Mouse (Mus musculus) mouse trophoblast stem cell (cell line): Measurements from ENCODE around the gene 0610037L13Rik.

Experiments used
- in situ Hi-C, 2 experiments: fragments of 300-500 bp; cut with MseI, MboI; formaldehyde crosslinking; loops; 2 replicates in 1 of 2; 3 replicates in 1 of 2; pipeline ENCODE4 v1.15.1; 2025

0610037L13Rik gene

DNA sequence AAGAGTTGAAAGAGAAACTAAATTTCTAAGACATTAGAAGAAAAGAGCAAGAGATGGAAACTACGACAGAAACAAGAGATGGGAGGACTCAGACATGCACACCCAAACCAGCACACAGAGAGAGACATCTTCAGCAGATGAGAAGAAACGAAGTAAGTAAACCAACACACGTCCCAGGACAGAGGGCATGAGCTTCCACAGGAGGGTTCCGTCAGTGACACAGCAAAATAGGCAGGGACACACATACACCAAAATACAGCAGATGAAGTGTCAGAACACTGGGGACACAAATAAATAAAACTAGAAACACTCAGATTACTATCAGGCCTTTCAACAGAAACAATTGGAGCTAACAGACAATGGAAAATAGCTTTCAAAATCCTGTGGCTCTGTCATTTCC, 20.4 kb downstream of the 0610037L13Rik start:
- in situ Hi-C loops = no loop called here

DNA sequence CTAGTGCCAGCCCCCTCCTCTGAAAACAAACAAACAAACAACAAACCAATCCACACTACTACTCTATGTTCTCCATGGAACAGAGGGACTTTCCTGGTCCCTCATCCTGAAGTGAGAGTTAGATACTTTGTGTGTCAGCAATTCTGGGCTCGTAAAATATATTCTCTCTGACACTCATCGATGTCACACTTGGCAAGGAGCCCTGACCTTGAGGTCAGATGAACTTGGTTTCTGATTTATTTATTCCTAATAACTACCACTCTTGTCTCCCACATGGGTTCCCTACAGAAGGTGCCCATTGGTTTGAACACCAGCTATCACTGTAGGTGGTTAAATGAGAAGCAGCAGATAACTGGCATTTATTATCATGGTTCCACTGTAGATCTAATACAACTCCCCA, 30.7 kb downstream of the 0610037L13Rik start:
- in situ Hi-C loops = no loop called here

DNA sequence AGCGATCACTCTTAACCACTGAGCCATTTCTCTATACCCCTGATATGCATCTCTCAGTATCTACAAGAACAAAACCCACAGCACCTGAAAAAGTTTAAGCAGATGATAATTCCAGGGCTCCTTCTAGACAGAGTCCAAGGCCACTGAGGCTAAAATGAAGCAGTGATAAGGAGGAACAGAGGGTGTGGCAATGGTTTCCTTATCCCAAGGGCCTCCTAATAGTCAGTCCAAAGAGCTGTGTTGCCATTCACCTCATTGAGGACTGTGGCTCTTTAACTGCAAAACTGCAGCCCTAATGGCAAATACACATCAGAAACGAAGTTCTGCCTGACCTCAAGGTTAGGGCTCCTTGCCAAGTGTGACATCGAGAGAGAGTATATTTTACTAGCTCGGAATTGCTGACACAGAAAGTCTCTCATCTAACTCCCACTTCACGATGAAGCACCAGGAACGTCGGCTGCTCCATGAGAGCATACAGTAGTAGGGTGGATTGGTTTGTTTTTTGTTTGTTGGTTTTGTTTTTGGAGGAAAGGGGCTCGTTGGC, 31.6 kb downstream of the 0610037L13Rik start:
- in situ Hi-C loops = no loop called here

DNA sequence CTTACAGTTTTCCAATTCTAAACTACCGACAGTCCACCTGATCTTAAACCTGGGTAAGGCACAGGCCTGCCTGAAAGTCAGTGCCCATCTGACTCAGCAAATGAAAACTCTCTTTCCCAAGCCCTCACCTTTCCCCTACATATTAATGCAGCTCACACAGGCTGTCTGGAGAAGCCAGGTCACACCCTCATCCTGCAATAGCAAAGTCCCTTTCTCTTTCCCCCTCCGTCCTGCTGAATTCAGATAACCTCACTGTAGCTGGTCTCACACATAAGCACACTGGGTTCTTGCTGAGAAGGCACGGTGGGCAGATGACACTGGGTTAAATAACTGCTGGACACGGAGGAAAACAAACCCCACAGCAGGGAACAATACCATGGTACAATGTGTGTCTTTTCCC, 32.3 kb downstream of the 0610037L13Rik start:
- in situ Hi-C loops = no loop called here

DNA sequence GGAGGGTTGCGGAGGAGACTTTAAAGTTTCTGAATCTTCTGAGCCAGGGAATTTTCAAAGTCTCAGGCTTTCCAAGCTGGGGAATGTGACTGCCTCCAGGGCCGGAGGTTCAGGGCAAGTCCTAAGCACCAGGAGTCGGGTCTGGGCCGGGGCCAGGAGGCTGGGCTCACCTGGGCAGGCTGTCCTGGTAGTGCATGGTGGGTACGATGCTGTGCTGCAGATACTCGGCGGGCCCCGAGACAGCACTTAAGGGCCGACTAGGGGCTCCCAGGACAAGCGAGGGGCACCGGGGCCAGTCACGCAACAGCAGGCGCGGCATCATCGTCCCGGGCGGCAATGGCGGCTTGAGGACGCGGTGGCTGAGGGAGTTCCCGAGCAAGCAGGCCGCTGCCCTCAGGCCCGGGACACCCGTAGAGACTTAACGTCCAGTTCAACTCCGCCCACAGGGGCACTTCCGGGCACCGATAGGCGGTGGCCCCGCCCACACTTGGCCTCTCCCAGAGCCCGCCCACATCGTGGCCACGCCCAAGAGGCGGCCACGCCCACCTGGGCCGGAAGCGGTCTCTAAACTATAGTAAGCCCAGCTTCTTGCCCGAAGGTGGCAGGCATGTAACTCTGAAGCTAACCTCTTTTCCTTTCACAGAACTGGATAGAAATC, 33.7 kb downstream of the 0610037L13Rik start, which contains the start of gene Cpt2:
TSS of gene Cpt2 (minus strand) at position 466 of the 658 bp plus-strand sequence.
- in situ Hi-C loops = no loop called here

DNA sequence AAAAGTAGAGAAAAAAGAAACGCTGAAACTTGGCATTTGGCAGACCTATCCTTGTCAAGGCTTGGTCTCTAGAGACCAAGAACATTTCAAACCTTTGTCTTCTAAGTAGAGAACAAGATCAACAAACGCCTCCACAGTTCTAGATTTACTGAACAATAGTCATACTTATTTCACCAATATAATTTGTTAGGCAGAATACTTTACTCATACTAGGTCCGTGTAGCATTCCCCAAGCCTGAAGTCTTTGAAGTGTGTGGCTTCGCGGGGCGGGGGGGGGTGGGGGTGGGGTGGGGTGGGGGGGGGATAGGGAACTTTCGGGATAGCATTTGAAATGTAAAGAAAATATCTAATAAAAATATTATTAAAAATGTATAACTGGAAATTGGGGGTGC, 34.2 kb downstream of the 0610037L13Rik start:
- in situ Hi-C loops = no loop called here

DNA sequence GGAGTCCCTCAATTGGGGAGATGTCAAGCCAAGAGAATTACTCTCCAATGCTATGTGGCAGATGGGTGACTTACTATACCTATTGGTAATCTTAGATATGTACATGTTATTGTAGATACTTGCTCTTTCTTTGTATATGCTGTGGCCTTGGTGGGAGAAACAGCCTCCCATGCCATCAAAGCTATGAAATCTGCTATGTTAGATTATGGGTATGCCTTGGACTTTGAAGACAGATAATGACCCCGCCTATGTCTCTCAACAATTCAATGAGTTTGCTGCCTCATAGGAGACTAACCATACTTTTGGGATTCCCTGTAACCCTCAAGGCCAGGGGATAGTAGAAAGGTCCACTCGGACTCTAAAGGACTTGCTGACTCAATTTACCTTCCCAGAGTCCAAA, 38.7 kb downstream of the 0610037L13Rik start:
- in situ Hi-C loops = no loop called here

DNA sequence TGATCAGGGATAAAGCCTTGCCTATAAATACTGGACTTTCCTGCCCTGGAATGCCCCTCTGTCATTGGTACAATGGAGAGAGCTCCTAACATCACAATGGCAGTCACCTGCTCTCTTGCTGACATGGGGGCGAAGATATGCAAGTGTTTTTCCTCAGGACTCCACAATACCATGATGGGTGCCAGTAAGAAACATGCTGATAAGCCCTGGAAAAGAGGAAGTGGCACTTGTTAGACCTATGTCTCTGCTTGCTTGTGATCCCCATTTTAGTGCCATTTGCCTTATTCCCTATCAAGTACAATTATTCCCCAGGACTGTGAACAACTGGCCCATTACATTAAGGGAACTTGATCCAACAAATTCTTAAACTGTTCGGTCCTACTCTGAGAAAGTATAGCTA, 39.1 kb downstream of the 0610037L13Rik start:
- in situ Hi-C loops = no loop called here

DNA sequence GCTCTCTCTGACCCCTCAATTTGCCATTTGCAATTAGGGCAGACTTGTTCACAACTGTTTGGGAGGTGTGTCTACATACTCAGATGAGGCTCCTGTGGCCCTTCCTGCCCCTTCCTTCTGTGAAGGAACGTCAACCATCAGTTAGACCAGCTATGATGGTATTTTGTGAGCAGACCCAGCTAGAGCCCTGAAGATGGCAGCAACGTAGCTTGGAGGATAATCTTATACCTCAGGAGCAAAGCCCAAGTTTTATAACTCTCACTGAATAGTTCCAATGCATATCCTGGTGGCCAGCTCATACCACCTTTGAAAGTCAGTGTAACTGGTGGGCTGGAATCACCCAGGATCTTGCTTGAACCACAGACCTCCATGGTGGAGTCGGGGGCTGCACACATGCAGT, 41.8 kb downstream of the 0610037L13Rik start:
- in situ Hi-C loops = no loop called here

DNA sequence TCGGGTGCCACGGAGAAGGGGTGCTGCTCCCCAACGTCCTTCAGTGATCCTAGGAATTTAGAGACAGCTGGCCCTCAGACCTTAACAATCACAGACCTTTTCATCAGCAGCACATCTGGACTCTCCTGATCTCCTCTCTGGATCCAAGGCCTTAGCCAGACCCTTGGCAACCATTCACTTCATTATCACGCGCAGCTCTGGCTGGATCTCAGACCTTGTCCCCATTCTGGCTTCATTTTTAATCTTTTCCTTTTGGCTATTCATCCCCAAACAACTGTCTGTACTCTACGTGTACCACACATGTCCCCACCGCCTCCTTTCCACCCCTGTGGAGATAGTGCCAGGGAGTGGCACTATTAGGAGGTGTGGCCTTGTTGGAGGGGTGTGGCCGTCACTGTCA, 43.6 kb downstream of the 0610037L13Rik start:
- in situ Hi-C loops = no loop called here

DNA sequence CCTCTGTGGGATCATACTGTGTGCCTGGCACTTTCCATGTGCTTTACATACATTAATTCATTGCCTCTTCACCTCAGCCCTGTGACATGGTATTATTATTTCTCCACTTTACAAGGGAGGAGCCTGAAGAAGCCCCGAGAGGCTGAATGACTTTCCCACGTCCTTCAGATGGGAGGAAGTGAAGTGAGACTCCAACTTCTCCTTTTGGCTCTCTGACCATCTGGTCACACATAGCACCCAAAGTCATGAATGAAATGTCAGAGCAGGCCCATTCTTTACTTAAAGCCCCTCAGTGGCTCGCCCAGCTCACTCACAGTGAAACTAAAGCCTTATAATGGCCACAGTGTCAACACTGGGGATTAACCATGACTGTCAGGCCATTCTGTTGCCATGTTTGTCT, 45.6 kb downstream of the 0610037L13Rik start:
- in situ Hi-C loops = no loop called here

DNA sequence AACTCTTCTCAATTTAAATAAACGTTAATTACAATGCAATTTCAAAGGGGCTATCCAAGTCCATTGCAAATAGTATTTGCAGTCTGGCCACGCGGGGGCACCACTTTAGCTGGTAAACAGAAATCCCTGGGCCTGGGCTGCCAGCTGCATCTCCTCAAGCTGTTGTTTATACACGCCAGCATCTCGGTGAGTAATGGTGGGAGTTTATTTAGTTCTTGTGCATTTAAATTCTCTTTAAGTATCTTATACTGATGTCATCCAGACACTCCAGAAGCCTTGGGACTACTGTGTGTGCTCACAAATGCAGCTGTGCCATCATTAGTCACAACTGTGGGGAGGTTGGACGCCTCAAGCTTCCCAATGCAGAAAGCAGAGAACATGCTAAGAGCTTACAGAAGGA, 47.7 kb downstream of the 0610037L13Rik start:
- in situ Hi-C loops = no loop called here

DNA sequence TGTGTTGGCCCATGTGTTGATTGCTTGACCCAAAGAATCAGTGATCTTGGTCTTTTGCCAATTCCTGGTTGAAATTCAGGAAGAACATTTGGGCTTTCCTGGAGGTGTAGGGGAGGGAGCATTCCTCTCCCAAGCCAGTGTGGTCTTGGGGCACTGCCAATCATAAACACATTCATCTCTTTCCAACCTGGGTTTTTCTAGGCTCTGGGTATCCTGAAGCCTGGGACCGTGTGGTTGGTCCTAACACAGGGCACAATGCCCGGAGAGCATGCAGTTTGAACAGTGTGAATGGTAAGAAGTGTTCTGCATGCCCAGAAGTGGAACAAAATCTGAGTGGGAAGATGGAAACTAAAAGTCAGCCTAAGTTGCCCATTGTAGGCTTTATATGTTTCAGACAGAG, 48.5 kb downstream of the 0610037L13Rik start:
- in situ Hi-C loops = no loop called here

DNA sequence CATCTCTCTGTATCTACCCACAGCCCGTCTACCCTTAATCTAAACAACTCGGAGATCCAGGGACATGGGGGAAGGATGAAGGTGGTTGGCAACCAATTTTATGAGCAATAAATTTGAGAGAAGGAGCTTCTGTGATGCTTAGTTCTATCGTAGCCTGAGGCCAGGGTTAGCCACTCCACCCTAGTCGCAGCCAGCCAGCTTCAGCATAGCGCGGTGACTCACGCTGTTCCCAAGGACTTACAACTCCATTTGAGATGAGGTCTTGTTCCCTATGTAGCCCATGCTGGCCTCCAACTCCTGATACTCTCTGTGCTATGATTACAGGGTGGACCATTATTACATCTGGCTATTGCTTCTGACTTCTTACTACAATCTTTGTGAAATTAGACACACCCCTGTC, 53.1 kb downstream of the 0610037L13Rik start:
- in situ Hi-C loops = no loop called here

DNA sequence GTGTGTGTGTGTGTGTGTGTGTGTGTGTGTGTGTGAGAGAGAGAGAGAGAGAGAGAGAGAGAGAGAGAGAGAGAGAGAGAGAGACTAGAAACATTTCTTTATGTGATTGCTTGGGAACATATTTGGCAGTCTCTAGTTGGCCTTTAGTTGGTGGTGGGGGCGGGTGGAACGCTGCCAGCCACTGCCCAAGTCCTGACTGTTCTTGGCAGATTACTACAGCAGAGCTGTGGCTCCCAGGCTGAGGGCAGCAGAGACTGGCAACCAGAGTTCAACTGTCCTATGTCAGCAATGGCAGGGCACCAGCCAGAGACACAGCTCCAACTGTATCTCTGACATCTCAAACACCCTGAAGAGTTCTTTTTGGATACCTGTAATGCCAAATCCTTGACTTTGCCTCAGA, 54.5 kb downstream of the 0610037L13Rik start:
- in situ Hi-C loops = no loop called here
